Mouse (Mus musculus) ES-E14 (cell line): ENCODE data around the gene Mpp1. TPM values are rescaled to one million over a fixed set of nuclear protein-coding genes. Genes with fewer than 3 reads are reported as not detected.

Experiments
- DNase-seq: peaks from one replicate; pipeline ENCODE4 v3.0.0-alpha.2; 2013; ENCODE audit warnings: low read depth, low spot score
- H3K27ac ChIP-seq: 2 replicates; pipeline ENCODE4 v1.5.1; 2012; ENCODE audit warnings: low read depth, mild to moderate bottlenecking, low read length, moderate library complexity, mixed read lengths; ENCODE audit not compliant: poor library complexity, insufficient read depth, severe bottlenecking
- H3K36me3 ChIP-seq: 2 replicates; pipeline ENCODE4 v1.6.1; 2012; ENCODE audit warnings: mild to moderate bottlenecking, low read length, moderate library complexity, mixed read lengths; ENCODE audit not compliant: control insufficient read depth, poor library complexity, insufficient read depth, severe bottlenecking
- H3K4me1 ChIP-seq, 2 experiments: fragments of 150-350 bp in 1 of 2; sonication (generic) in 1 of 2; 2 replicates each; pipeline ENCODE4 v1.6.1; 2012; ENCODE audit warnings: low read length in 2 of 2, mild to moderate bottlenecking in 1 of 2, mixed read lengths in 1 of 2; ENCODE audit not compliant: control insufficient read depth in 2 of 2, insufficient read depth in 2 of 2, poor library complexity in 1 of 2
- H3K4me3 ChIP-seq, 2 experiments: fragments of 150-350 bp in 1 of 2; sonication (generic) in 1 of 2; 2 replicates each; pipeline ENCODE4 v1.5.1; 2012; ENCODE audit warnings: low read length in 2 of 2, low read depth in 1 of 2, mild to moderate bottlenecking in 1 of 2, mixed read lengths in 1 of 2; ENCODE audit not compliant: insufficient read depth in 1 of 2, poor library complexity in 1 of 2, severe bottlenecking in 1 of 2
- H3K9ac ChIP-seq: 2 replicates; pipeline ENCODE4 v1.6.1; 2012; ENCODE audit warnings: low read depth, mild to moderate bottlenecking, low read length, mixed read lengths; ENCODE audit not compliant: poor library complexity, insufficient read depth, severe bottlenecking
- H3K9me3 ChIP-seq: fragments of 150-350 bp; sonication (generic); 2 replicates; pipeline ENCODE4 v1.6.1; 2012; ENCODE audit warnings: low read depth, mild to moderate bottlenecking, low read length; ENCODE audit not compliant: control insufficient read depth, insufficient read depth
- CHD2 ChIP-seq: IDR thresholded peaks from 2 replicates; pipeline ENCODE4 v1.6.1; 2014; ENCODE audit warnings: mild to moderate bottlenecking, low read depth, low read length, inconsistent platforms
- HCFC1 ChIP-seq: IDR thresholded peaks from 2 replicates; pipeline ENCODE4 v1.6.1; 2012; ENCODE audit warnings: low read length, inconsistent platforms, borderline replicate concordance; ENCODE audit not compliant: insufficient read depth
- MAFK ChIP-seq: IDR thresholded peaks from 2 replicates; pipeline ENCODE4 v1.6.1; 2014; ENCODE audit warnings: mild to moderate bottlenecking, low read depth, low read length, inconsistent platforms; ENCODE audit not compliant: insufficient read depth
- ZC3H11A ChIP-seq: IDR thresholded peaks from 2 replicates; pipeline ENCODE4 v1.6.1; 2012; ENCODE audit warnings: low read depth, mild to moderate bottlenecking, inconsistent platforms, low read length, borderline replicate concordance
- ZNF384 ChIP-seq: IDR thresholded peaks from 2 replicates; pipeline ENCODE4 v1.6.1; 2012; ENCODE audit warnings: low read depth, low read length, inconsistent platforms
- in situ Hi-C, 2 experiments: fragments of 600-800 bp; cut with MboI; formaldehyde crosslinking; loops; one replicate each; pipeline ENCODE4 v1.15.1; 2025; ENCODE audit warnings: low sequenced_read_pairs in 2 of 2, inconsistent platforms in 1 of 2; ENCODE audit not compliant: unreplicated experiment in 2 of 2
- total RNA-seq: library from RNA; depleted of rRNA; stranded (reverse); fragments of 300-350 nt; gene quantifications from 2 replicates; pipeline ENCODE4 v1.2.3, GENCODE M21; 2012

The Mpp1 gene
- total RNA-seq, 1 experiment: 25.1 TPM

GRCm38 (mm10) chrX:75095369-75096162, 35.2 kb downstream of the Mpp1 start, which contains the start of gene Dkc1:
Gene Dkc1, plus strand, starts transcription at chrX:75095854.
- peak within 1 kb of the TSS; percentile 83 to 99 for H3K4me3 ChIP-seq

GRCm38 (mm10) chrX:75085654-75086053, 45.2 kb downstream of the Mpp1 start:
- in situ Hi-C loops: no loop called here
- no peaks in the 10 kb centered on the region for H3K36me3 ChIP-seq
- no peak overlapping the region for H3K27ac ChIP-seq
- 0 out of 4 replicates have a peak, but pooled peaks cover 0 to 1% of the 10 kb centered on the region in 2 experiments for H3K4me1 ChIP-seq
- TF ChIP-seq ZC3H11A: no peak
- TF ChIP-seq ZNF384: no peak
- TF ChIP-seq HCFC1: no peak
- no peaks in the 10 kb centered on the region for H3K9me3 ChIP-seq
- no peak for DNase-seq
- H3K9ac ChIP-seq: no peak overlapping the region
- H3K4me3 ChIP-seq: no peak overlapping the region

More at GRCm38 (mm10) chrX:75095369-75096162, 35.2 kb downstream of the Mpp1 start, which contains the start of gene Dkc1:
- H3K36me3 ChIP-seq: peaks cover 10% of the 10 kb centered on the region
- no peak for TF ChIP-seq HCFC1
- TF ChIP-seq CHD2: no peak
- no peak for TF ChIP-seq ZNF384
- no peak for TF ChIP-seq ZC3H11A
- TF ChIP-seq MAFK: no peak
- in situ Hi-C loops: no loop called here
- peak within 1 kb of the TSS; percentile 100 for H3K9ac ChIP-seq
- peak within 1 kb of the TSS; percentile 88 for H3K27ac ChIP-seq
- no peaks in the 10 kb centered on the region for H3K9me3 ChIP-seq
- H3K4me1 ChIP-seq: no peaks in the 10 kb centered on the region
- DNase-seq: peak; percentile 81

GRCm38 (mm10) chrX:75084774-75085508, 45.9 kb downstream of the Mpp1 start, which contains the start of gene Gab3:
Gene Gab3, minus strand, starts transcription at chrX:75085458.
- H3K9me3 ChIP-seq: no peaks in the 10 kb centered on the region
- peak within 1 kb of the TSS; percentile 58 to 65; a peak in 3 of 4 replicates for H3K4me3 ChIP-seq
- DNase-seq: no peak
- H3K27ac ChIP-seq: no peak within 1 kb of the TSS
- H3K4me1 ChIP-seq: 0 out of 4 replicates have a peak, but pooled peaks cover 0 to 1% of the 10 kb centered on the region in 2 experiments
- H3K9ac ChIP-seq: 0 out of 2 replicates have a peak within 1 kb of the TSS, but pooled peaks have one; percentile 2
- in situ Hi-C loops: no loop called here
- no peaks in the 10 kb centered on the region for H3K36me3 ChIP-seq
- no peak for TF ChIP-seq CHD2
- TF ChIP-seq ZC3H11A: no peak
- TF ChIP-seq ZNF384: no peak
- no peak for TF ChIP-seq MAFK
- TF ChIP-seq HCFC1: no peak

- H3K27ac ChIP-seq: no peak overlapping the region
- TF ChIP-seq MAFK: no peak
- TF ChIP-seq CHD2: no peak
- TF ChIP-seq ZNF384: no peak
- TF ChIP-seq ZC3H11A: no peak
- no peak for TF ChIP-seq HCFC1
- in situ Hi-C loops: no loop called here
- H3K9me3 ChIP-seq: no peaks in the 10 kb centered on the region
- H3K4me3 ChIP-seq: peak overlapping the region; percentile 58 to 65; a peak in 3 of 4 replicates
- H3K9ac ChIP-seq: 0 out of 2 replicates have a peak overlapping the region, but pooled peaks have one; percentile 2
- no peaks in the 10 kb centered on the region for H3K36me3 ChIP-seq
- H3K4me1 ChIP-seq: 0 out of 4 replicates have a peak, but pooled peaks cover 0 to 1% of the 10 kb centered on the region in 2 experiments
- no peak for DNase-seq
Observed at GRCm38 (mm10) chrX:75083982-75084773, 46.6 kb downstream of the Mpp1 start.
